Mouse (Mus musculus): ENCODE data around the gene Ranbp10. TPM values are rescaled to one million over a fixed set of nuclear protein-coding genes. Genes with fewer than 3 reads are reported as not detected.

Gene Ranbp10
- polyA plus RNA-seq, 1 experiment from 2014 or later: 15.8 TPM

DNA sequence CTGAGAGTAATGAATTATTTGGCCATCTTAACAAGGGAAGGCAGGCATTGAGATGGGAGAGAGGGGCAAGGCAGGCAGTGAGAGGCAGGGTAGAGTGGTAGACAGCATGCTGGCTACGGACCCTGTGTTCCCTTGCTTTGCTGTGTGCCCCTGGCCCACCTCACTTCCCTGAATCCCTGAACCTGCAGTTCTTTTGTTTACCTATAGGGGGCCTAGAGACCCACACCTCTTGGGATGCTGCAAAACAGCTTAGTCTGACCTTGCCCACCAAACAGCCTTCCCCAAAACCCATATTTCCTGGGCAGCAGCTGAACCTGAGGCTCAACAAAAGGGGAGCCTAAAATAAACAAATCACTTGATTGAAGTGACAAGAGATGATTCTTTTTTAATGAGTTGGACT is 56.5 kb downstream of the Ranbp10 start:
- WGBS: 92% methylated on average over 1 of the region's 1 CpGs

DNA sequence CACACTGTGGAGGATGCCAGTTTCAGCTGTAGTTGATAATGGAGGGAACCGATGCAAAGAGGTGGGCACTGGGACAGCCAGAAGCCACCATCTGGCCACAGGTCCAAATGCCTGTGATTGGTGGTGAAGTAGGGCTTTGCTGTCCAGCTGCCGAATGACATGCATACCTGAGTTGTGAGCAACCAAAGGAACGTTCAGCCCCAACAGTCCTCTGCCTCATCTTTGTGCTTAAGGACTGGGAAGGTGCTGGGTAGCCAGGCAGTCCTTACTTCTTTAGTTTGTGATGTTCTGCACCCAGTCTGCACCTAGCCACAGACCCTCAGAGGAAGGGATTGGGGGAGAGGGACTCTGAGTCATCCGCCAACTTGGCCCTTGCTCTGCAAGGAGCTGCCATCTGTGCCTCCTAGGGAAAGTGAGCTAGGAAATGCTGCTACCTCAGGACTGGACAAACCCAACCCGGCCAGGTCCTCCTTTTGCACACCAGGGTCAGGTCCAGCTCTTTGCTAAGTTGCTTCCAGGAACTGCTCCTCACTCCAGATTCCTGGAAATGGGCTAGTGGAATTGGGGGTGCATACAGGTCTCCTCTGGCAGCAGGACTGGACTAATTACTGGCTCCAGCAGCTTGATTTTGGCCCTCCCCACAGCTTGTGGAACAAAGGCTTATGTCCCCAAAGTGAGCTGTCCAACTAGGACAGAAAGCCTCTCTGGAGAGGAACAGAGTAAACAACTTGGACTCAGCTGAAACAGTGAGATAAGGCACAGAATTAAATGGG is 58.5 kb downstream of the Ranbp10 start:
- H3K9ac ChIP-seq (ENCODE audit: low read length): no peak overlapping the region
- no peaks in the 10 kb centered on the region for H3K27me3 ChIP-seq (ENCODE audit: control insufficient read depth, insufficient read depth, low read length)
- WGBS: 96% methylated on average over 5 of the region's 5 CpGs
- no peaks in the 10 kb centered on the region for H3K9me3 ChIP-seq (ENCODE audit: control insufficient read depth, low read length)
- H3K36me3 ChIP-seq (ENCODE audit: control insufficient read depth, insufficient read depth, low read length): peaks cover 20% of the 10 kb centered on the region
- no peak overlapping the region for H3K4me2 ChIP-seq (ENCODE audit: low read depth, low read length, severe bottlenecking)
- no peak for DNase-seq (ENCODE audit: low spot score)
- no peak for ATAC-seq (replicated peaks; ENCODE audit: low FRiP score)
- no peak overlapping the region for H3K4me3 ChIP-seq (ENCODE audit: low read depth, low read length)
- no peak overlapping the region for H3K27ac ChIP-seq (ENCODE audit: low read depth, low read length)
- H3K4me1 ChIP-seq (replicated peaks; ENCODE audit: control insufficient read depth, insufficient read depth, low read length): no peaks in the 10 kb centered on the region

More for the DNA sequence above, 56.5 kb downstream of the Ranbp10 start:
- no peaks in the 10 kb centered on the region for H3K4me1 ChIP-seq (replicated peaks; ENCODE audit: control insufficient read depth, insufficient read depth, low read length)
- no peaks in the 10 kb centered on the region for H3K27me3 ChIP-seq (ENCODE audit: control insufficient read depth, insufficient read depth, low read length)
- peaks cover 20% of the 10 kb centered on the region for H3K36me3 ChIP-seq (ENCODE audit: control insufficient read depth, insufficient read depth, low read length)
- no peak overlapping the region for H3K4me2 ChIP-seq (ENCODE audit: low read depth, low read length, severe bottlenecking)
- ATAC-seq (replicated peaks; ENCODE audit: low FRiP score): no peak
- no peak overlapping the region for H3K9ac ChIP-seq (ENCODE audit: low read length)
- H3K9me3 ChIP-seq (ENCODE audit: control insufficient read depth, low read length): no peaks in the 10 kb centered on the region
- DNase-seq (ENCODE audit: low spot score): no peak
- no peak overlapping the region for H3K27ac ChIP-seq (ENCODE audit: low read depth, low read length)
- H3K4me3 ChIP-seq (ENCODE audit: low read depth, low read length): no peak overlapping the region

- H3K4me1 ChIP-seq (replicated peaks; ENCODE audit: control insufficient read depth, insufficient read depth, low read length): peaks cover 2% of the 10 kb centered on the region; the same call in 1 of the 2 replicates
- H3K9ac ChIP-seq (ENCODE audit: low read length): peak within 1 kb of the TSS; percentile 91
- peak within 1 kb of the TSS; percentile 66; the same call in 1 of the 2 replicates for H3K27ac ChIP-seq (ENCODE audit: low read depth, low read length)
- peak within 1 kb of the TSS; percentile 90 for H3K4me3 ChIP-seq (ENCODE audit: low read depth, low read length)
- peak within 1 kb of the TSS; percentile 80 for H3K4me2 ChIP-seq (ENCODE audit: low read depth, low read length, severe bottlenecking)
- H3K36me3 ChIP-seq (ENCODE audit: control insufficient read depth, insufficient read depth, low read length): no peaks in the 10 kb centered on the region
- 4% methylated on average over 57 of the region's 57 CpGs for WGBS
- ATAC-seq (replicated peaks; ENCODE audit: low FRiP score): peak; percentile 97
- DNase-seq (ENCODE audit: low spot score): peak; percentile 99
- no peaks in the 10 kb centered on the region for H3K27me3 ChIP-seq (ENCODE audit: control insufficient read depth, insufficient read depth, low read length)
- H3K9me3 ChIP-seq (ENCODE audit: control insufficient read depth, low read length): no peaks in the 10 kb centered on the region
Observed at GRCm38 (mm10) chr8:105758277-105759108, 68.7 kb downstream of the Ranbp10 start, which contains the start of gene Gfod2. Gene Gfod2 (minus strand): TSS chr8:105758664.

- H3K36me3 ChIP-seq (ENCODE audit: control insufficient read depth, insufficient read depth, low read length): no peaks in the 10 kb centered on the region
- H3K4me3 ChIP-seq (ENCODE audit: low read depth, low read length): peak overlapping the region; percentile 90
- 2% methylated on average over 12 of the region's 12 CpGs for WGBS
- ATAC-seq (replicated peaks; ENCODE audit: low FRiP score): no peak
- H3K4me1 ChIP-seq (replicated peaks; ENCODE audit: control insufficient read depth, insufficient read depth, low read length): peaks cover 2% of the 10 kb centered on the region; the same call in 1 of the 2 replicates
- H3K27ac ChIP-seq (ENCODE audit: low read depth, low read length): peak overlapping the region; percentile 66; the same call in 1 of the 2 replicates
- H3K27me3 ChIP-seq (ENCODE audit: control insufficient read depth, insufficient read depth, low read length): no peaks in the 10 kb centered on the region
- no peak for DNase-seq (ENCODE audit: low spot score)
- H3K9ac ChIP-seq (ENCODE audit: low read length): peak overlapping the region; percentile 91
- H3K9me3 ChIP-seq (ENCODE audit: control insufficient read depth, low read length): no peaks in the 10 kb centered on the region
- peak overlapping the region; percentile 80 for H3K4me2 ChIP-seq (ENCODE audit: low read depth, low read length, severe bottlenecking)
Observed at GRCm38 (mm10) chr8:105757796-105758276, 69.3 kb downstream of the Ranbp10 start.

- Histone ChIP-seq H3K27me3 (ENCODE audit: control insufficient read depth, insufficient read depth, low read length) (no peaks in the 10 kb centered on the region), H3K27ac (ENCODE audit: low read depth, low read length) (no peak overlapping the region), H3K9me3 (ENCODE audit: control insufficient read depth, low read length) (no peaks in the 10 kb centered on the region), H3K9ac (ENCODE audit: low read length) (no peak overlapping the region), H3K36me3 (ENCODE audit: control insufficient read depth, insufficient read depth, low read length) (no peaks in the 10 kb centered on the region), H3K4me1 (replicated peaks; ENCODE audit: control insufficient read depth, insufficient read depth, low read length) (peaks cover 7% of the 10 kb centered on the region), H3K4me2 (ENCODE audit: low read depth, low read length, severe bottlenecking) (no peak overlapping the region), H3K4me3 (ENCODE audit: low read depth, low read length) (no peak overlapping the region)
- DNase-seq (ENCODE audit: low spot score) (no peak), ATAC-seq (replicated peaks; ENCODE audit: low FRiP score) (no peak)
- WGBS: 91% methylated on average over 2 of the region's 2 CpGs
Observed at GRCm38 (mm10) chr8:105754688-105755087, 72.5 kb downstream of the Ranbp10 start.

GRCm38 (mm10) chr8:105753916-105754315 is 73.2 kb downstream of the Ranbp10 start:
- Histone ChIP-seq H3K9me3 (ENCODE audit: control insufficient read depth, low read length) (no peaks in the 10 kb centered on the region), H3K4me1 (replicated peaks; ENCODE audit: control insufficient read depth, insufficient read depth, low read length) (peaks cover 7% of the 10 kb centered on the region), H3K4me2 (ENCODE audit: low read depth, low read length, severe bottlenecking) (no peak overlapping the region), H3K4me3 (ENCODE audit: low read depth, low read length) (no peak overlapping the region), H3K36me3 (ENCODE audit: control insufficient read depth, insufficient read depth, low read length) (no peaks in the 10 kb centered on the region), H3K27ac (ENCODE audit: low read depth, low read length) (no peak overlapping the region), H3K27me3 (ENCODE audit: control insufficient read depth, insufficient read depth, low read length) (no peaks in the 10 kb centered on the region), H3K9ac (ENCODE audit: low read length) (no peak overlapping the region)
- DNase-seq (ENCODE audit: low spot score) (no peak), ATAC-seq (replicated peaks; ENCODE audit: low FRiP score) (no peak)
- 73% methylated on average over 2 of the region's 2 CpGs for WGBS

DNA sequence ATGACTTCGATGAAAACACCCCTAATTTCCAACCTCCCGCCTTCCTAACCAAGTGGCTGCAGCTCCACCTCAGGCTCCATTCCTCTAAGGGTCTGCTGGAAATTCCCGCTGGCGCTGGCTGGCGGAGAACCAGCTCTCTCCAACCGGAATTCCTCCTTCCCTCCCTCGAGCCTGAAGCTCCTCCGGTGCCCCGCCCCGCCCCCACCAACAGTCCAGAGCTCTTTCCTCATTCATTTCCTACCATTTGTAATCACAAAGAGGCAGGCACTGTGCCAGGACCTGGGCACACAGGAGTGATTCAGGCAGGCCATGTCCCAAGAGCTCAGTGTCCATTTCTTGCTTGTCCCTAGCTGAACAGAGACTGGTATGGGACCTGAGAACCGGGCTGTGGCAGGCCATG is 76.5 kb downstream of the Ranbp10 start:
- no peak for ATAC-seq (replicated peaks; ENCODE audit: low FRiP score)
- 20% methylated on average over 11 of the region's 11 CpGs for WGBS
- H3K27ac ChIP-seq (ENCODE audit: low read depth, low read length): no peak overlapping the region

DNA sequence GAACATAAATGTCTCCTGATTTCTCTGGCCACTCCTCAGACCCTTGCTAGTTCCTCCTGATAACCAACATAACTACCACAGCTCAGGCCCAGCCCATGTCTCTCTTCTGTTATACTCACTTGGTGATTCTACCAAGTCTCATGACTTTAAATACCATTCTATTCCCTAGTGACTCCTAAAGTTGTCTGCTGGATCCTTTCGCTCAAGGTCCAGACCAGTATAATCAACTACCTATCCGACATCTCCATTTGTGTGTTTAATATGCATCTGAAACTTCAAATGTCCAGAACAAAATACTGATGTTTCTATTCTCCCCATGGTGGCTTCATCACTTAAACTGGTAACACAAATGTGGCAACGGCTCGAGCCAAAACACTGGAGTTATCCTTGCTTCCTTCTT is 83.8 kb downstream of the Ranbp10 start:
- no peak overlapping the region for H3K9ac ChIP-seq (ENCODE audit: low read length)
- ATAC-seq (replicated peaks; ENCODE audit: low FRiP score) (no peak), DNase-seq (ENCODE audit: low spot score) (no peak)
- 93% methylated on average over 4 of the region's 4 CpGs for WGBS
- no peaks in the 10 kb centered on the region for H3K27me3 ChIP-seq (ENCODE audit: control insufficient read depth, insufficient read depth, low read length)
- H3K36me3 ChIP-seq (ENCODE audit: control insufficient read depth, insufficient read depth, low read length): no peaks in the 10 kb centered on the region
- H3K4me2 ChIP-seq (ENCODE audit: low read depth, low read length, severe bottlenecking): no peak overlapping the region
- H3K4me3 ChIP-seq (ENCODE audit: low read depth, low read length): no peak overlapping the region
- no peaks in the 10 kb centered on the region for H3K9me3 ChIP-seq (ENCODE audit: control insufficient read depth, low read length)
- H3K27ac ChIP-seq (ENCODE audit: low read depth, low read length): no peak overlapping the region
- H3K4me1 ChIP-seq (replicated peaks; ENCODE audit: control insufficient read depth, insufficient read depth, low read length): no peaks in the 10 kb centered on the region

More for the DNA sequence above, 76.5 kb downstream of the Ranbp10 start:
- Histone ChIP-seq H3K36me3 (ENCODE audit: control insufficient read depth, insufficient read depth, low read length) (no peaks in the 10 kb centered on the region), H3K27me3 (ENCODE audit: control insufficient read depth, insufficient read depth, low read length) (no peaks in the 10 kb centered on the region), H3K4me3 (ENCODE audit: low read depth, low read length) (no peak overlapping the region), H3K9me3 (ENCODE audit: control insufficient read depth, low read length) (no peaks in the 10 kb centered on the region), H3K9ac (ENCODE audit: low read length) (no peak overlapping the region), H3K4me1 (replicated peaks; ENCODE audit: control insufficient read depth, insufficient read depth, low read length) (peaks cover 4% of the 10 kb centered on the region), H3K4me2 (ENCODE audit: low read depth, low read length, severe bottlenecking) (0 out of 2 replicates have a peak overlapping the region, but pooled peaks have one; percentile 6)
- peak; percentile 56 for DNase-seq (ENCODE audit: low spot score)
